Mouse (Mus musculus): ENCODE results near the gene Gm21560. TPM values are rescaled to one million over a fixed set of nuclear protein-coding genes. Genes with fewer than 3 reads are reported as not detected.
"Not testable (repeated sequence)": the region's sequence is repeated elsewhere in the genome, so short reads cannot be mapped to it uniquely, and the experiment has no call there.

The Gm21560 gene
- total RNA-seq (2022): 1 to 10 TPM in 1 of 4 experiments, under 1 TPM in 3; 0.74 to 1.5 (median 0.90) TPM

DNA sequence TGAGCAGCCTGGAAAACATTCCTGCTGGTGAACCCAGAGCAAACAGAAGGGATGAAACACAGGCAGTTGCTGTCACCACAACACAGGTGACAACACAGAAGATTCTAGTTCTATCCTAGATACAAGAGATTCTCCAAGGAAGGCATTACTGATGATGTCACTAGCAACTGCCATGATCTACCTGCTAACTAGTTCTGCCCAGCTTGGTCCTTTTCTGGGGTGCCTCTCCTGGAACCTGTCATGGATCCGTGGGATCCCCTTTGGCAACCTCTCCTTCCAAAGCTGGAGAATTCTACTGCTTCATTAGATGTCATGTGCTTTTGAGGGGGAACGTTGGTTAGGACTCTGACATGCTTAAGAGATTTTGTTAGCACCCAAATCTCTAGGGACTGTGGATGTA, at the start of gene Gm21560:
Gene Gm21560, minus strand, starts transcription at position 101 of the 400 bp plus-strand sequence.
- not testable (repeated sequence) for DNase-seq (ENCODE audit: low spot score in 2 of 2)

GRCm38 (mm10) chr14:6163538-6163937, 55.6 kb downstream of the Gm21560 start:
- DNase-seq (ENCODE audit: low spot score in 2 of 2): not testable (repeated sequence)

DNA sequence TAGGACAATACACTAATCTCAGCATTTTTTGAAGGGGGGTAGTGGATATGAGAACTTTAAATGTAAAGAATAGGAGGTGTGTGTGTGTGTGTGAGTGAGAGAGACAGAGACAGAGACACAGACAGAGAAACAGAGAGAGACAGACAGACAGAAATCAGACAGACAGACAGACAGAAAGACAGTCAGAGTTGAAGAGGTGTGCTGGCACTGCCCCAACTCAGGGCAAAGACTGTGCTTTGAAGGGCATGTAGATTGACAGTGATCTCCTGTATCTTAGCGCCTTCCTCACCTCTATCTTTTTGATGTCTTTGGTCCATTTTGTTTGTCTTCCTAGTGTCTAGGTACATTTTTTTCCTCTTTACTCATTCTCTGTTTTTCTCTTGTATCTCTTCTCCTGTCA, 58.0 kb downstream of the Gm21560 start:
- DNase-seq (ENCODE audit: low spot score in 2 of 2): not testable (repeated sequence)

Other genes with a start within 250 kb of the Gm21560 start
- gene Gm3453, start 240.2 kb downstream of the Gm21560 start, total RNA-seq (2022): not detected
- not detected for gene Gm6337, start 161.0 kb downstream of the Gm21560 start, total RNA-seq (2022)
- under 1 TPM in 1 of 4 experiments, not detected in 3; 0.42 TPM for gene Gm8206, start 125.3 kb downstream of the Gm21560 start, total RNA-seq (2022)
- 1 to 10 TPM; 1.0 to 1.2 (median 1.1) TPM for gene Gm3468, start 110.6 kb downstream of the Gm21560 start, total RNA-seq (2022)
- not detected for gene Gm3476, start 93.5 kb downstream of the Gm21560 start, total RNA-seq (2022)
- gene Gm3411, start 68.0 kb upstream of the Gm21560 start, total RNA-seq (2022): 1 to 10 TPM in 3 of 4 experiments, under 1 TPM in 1; 0.96 to 2.5 (median 1.9) TPM
- not detected for gene Gm21103, start 85.6 kb upstream of the Gm21560 start, total RNA-seq (2022)
- not detected for gene Gm3618, start 124.4 kb upstream of the Gm21560 start, total RNA-seq (2022)
- not detected for gene Gm16440, start 171.0 kb upstream of the Gm21560 start, total RNA-seq (2022)
- 1 to 10 TPM in 1 of 4 experiments, under 1 TPM in 1, not detected in 2; 0.74 to 1.5 TPM for gene Gm3591, start 193.2 kb upstream of the Gm21560 start, total RNA-seq (2022)
- gene Gm3594, start 225.3 kb upstream of the Gm21560 start, total RNA-seq (2022): under 1 TPM in 1 of 4 experiments, not detected in 3; 0.46 TPM

All from left cerebral cortex, adult 8-10 months (tissue).